Mouse (Mus musculus) liver, embryonic 13.5 days (tissue): Measurements from ENCODE around the gene 6030452D12Rik. TPM values are rescaled to one million over a fixed set of nuclear protein-coding genes. Genes with fewer than 3 reads are reported as not detected.

Experiments used
- ATAC-seq: fragments of 200-750 bp; cut with Nextera tagmentation; 2 replicates; pipeline ENCODE4 v1.8.0; 2017; ENCODE audit warnings: low read depth, mild to moderate bottlenecking, moderate number of reproducible peaks, moderate library complexity
- DNase-seq: peaks from one replicate; pipeline ENCODE4 v3.0.0; 2022
- H3K27ac ChIP-seq: fragments of 300-500 bp; sonication (generic); 2 replicates; pipeline ENCODE4 v1.5.1; 2015; ENCODE audit warnings: moderate library complexity, mild to moderate bottlenecking, inconsistent platforms
- H3K27me3 ChIP-seq: fragments of 300-500 bp; sonication (generic); 2 replicates; pipeline ENCODE4 v1.6.1; 2015; ENCODE audit warnings: mild to moderate bottlenecking, inconsistent platforms
- H3K36me3 ChIP-seq: fragments of 300-500 bp; sonication (generic); 2 replicates; pipeline ENCODE4 v1.6.1; 2015; ENCODE audit warnings: mild to moderate bottlenecking, inconsistent platforms
- H3K4me1 ChIP-seq: fragments of 300-500 bp; sonication (generic); replicated peaks from 2 replicates; pipeline ENCODE4 v1.6.1; 2015; ENCODE audit warnings: inconsistent platforms
- H3K4me2 ChIP-seq: fragments of 300-500 bp; sonication (generic); 2 replicates; pipeline ENCODE4 v1.6.1; 2015; ENCODE audit warnings: inconsistent platforms, mild to moderate bottlenecking, moderate library complexity
- H3K4me3 ChIP-seq: fragments of 300-500 bp; sonication (generic); replicated peaks from 2 replicates; pipeline ENCODE4 v1.5.1; 2015; ENCODE audit warnings: mild to moderate bottlenecking, inconsistent platforms
- H3K9ac ChIP-seq: fragments of 300-500 bp; sonication (generic); 2 replicates; pipeline ENCODE4 v1.6.1; 2015; ENCODE audit warnings: mild to moderate bottlenecking, inconsistent platforms
- H3K9me3 ChIP-seq: fragments of 300-500 bp; sonication (generic); replicated peaks from 2 replicates; pipeline ENCODE4 v1.6.1; 2016; ENCODE audit warnings: inconsistent platforms
- WGBS: fragments of 180-500 bp; shearing (Covaris S2); methylation state at CpG from one replicate; pipeline ENCODE4 v1.1.7; 2015; ENCODE audit not compliant: insufficient replicate concordance; 5-methylcytosine and 5-hydroxymethylcytosine counted together
- polyA plus RNA-seq: library from polyadenylated mRNA; unstranded; fragments of >200 nt; fragmentation: Nextera tagmentation; extraction: Ambion mirVana; gene quantifications from 2 replicates; pipeline ENCODE4 v1.2.1, GENCODE M21; 2015

Gene 6030452D12Rik
- polyA plus RNA-seq, 1 experiment from 2014 or later, result not detected

DNA sequence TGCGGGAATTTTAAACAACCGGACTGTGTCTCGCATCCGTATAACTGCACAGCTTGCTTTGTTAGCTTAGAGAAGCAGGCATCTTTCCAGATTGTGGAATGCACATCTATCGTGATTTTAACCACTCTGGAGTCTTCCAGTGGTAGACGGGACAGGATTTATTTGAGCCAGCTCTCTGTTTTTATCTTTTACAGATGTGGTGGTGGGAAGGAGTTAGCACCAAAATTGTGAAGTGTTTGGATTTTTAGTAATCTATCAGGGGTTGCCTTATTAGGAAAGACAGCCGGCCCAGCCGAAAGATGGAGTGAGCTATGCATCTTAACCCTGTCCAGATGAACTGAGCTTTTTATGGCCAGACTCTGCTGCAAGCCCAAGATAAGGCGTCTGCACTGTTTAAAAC, 21.5 kb downstream of the 6030452D12Rik start:
- H3K36me3 ChIP-seq, result no peaks in the 10 kb centered on the region
- H3K9me3 ChIP-seq, result no peaks in the 10 kb centered on the region
- WGBS, result 64% methylated on average over 9 of the region's 9 CpGs
- ATAC-seq (no peak), DNase-seq (no peak)
- H3K27me3 ChIP-seq, result no peaks in the 10 kb centered on the region
- no peak overlapping the region for H3K4me2 ChIP-seq
- H3K4me3 ChIP-seq, result no peak overlapping the region
- H3K27ac ChIP-seq, result no peak overlapping the region
- no peaks in the 10 kb centered on the region for H3K4me1 ChIP-seq
- H3K9ac ChIP-seq, result no peak overlapping the region

DNA sequence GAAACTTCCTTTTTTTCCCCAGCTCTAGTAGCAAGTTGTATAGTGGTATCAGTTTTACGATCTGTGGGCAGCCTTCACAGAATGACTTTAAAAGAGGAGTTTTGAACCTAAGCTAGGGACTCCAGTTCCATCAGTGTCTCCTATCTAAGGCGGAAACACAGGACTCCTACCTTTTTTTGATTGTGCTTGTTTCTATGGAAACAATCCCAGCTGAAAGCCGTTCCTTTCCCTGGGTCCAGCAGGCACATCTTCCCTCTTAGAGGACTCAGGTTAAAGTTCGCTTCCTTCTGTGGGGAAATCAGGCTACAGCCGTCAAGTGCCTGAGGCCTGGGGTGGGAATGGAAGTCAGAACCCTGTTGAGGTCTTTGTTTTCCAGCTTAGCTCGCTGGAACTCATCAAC, 26.4 kb downstream of the 6030452D12Rik start:
- Histone ChIP-seq H3K4me1 (no peaks in the 10 kb centered on the region), H3K36me3 (no peaks in the 10 kb centered on the region), H3K27ac (no peak overlapping the region), H3K4me2 (no peak overlapping the region), H3K4me3 (no peak overlapping the region), H3K27me3 (no peaks in the 10 kb centered on the region), H3K9me3 (no peaks in the 10 kb centered on the region), H3K9ac (no peak overlapping the region)
- ATAC-seq, result no peak
- 46% methylated on average over 6 of the region's 6 CpGs for WGBS
- no peak for DNase-seq

DNA sequence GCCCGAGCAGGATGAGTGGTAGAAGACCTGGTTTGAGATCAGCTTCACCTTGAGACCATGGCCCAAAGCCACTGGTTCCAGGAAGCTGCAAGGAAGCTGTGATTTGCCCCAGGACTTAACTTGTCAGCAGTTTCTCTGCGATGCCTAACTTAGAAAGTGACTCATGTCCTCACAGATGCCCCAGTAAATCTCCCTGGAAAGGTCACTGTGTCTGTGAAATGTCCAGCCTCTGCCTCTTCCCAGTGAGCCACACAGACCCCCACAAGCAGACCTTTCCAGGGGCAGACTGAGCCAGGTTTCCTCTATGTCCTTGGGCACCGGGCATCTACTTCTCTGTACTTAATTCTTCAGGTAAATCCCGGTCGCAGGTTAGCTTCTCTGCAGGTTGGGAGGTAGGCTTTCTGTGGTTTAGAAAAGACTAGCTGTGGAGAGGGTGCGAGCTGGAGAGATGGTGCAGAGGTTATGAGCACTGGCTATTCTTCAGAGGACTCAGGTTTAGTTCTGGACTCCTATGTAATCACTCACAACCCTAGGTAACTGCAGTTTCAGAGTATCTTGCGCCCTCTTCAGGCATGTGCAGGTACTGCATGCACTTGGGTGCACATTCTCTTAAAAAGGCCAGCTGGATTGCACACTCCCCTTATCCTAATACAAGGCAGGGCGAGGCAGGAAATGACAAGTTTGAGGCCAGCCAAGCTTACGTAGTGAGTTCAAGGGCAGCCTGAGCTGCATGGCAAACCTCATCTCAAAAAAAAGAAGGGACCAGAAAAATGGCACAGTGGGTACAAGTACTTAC, 27.1 kb downstream of the 6030452D12Rik start:
- ATAC-seq (no peak), DNase-seq (no peak)
- no peak overlapping the region for H3K4me3 ChIP-seq
- H3K27me3 ChIP-seq, result no peaks in the 10 kb centered on the region
- H3K9ac ChIP-seq, result no peak overlapping the region
- H3K9me3 ChIP-seq, result no peaks in the 10 kb centered on the region
- H3K36me3 ChIP-seq, result no peaks in the 10 kb centered on the region
- 61% methylated on average over 9 of the region's 9 CpGs for WGBS
- no peaks in the 10 kb centered on the region for H3K4me1 ChIP-seq
- H3K27ac ChIP-seq, result no peak overlapping the region
- no peak overlapping the region for H3K4me2 ChIP-seq

DNA sequence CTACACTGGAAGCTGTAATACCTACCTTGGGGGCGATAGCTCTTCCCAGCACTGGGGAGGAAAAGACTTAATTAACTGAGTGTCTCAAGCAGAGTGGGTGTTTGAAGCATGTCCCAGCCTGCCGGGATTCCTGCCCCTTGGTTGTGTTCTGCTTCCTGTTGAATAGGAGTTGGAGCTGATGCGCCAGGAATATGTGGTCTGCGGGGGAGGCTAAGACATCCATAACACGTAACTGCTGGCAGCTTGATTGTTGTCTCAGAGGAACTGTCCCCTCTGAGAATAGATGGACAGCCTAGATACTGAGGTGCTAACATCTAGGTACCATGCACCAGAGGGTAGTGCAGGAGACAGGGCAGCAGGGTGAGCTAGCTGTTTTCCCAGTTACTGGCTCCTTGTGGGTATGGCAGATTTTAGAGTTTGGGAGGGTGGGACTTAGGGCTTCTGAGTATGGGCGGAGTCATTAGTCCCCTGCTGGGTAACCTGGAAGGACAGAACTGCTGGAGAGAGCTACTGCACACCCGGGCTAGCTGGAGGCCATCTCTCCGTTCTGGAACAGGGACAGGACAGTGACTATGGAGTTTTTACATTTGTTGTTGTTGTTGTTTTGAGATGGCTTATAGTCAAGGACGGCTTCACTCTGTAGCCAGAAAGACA, 28.4 kb downstream of the 6030452D12Rik start:
- Histone ChIP-seq H3K4me2 (no peak overlapping the region), H3K4me1 (no peaks in the 10 kb centered on the region), H3K4me3 (no peak overlapping the region), H3K9me3 (no peaks in the 10 kb centered on the region), H3K9ac (no peak overlapping the region), H3K27me3 (no peaks in the 10 kb centered on the region), H3K27ac (no peak overlapping the region), H3K36me3 (no peaks in the 10 kb centered on the region)
- no peak for ATAC-seq
- 70% methylated on average over 9 of the region's 9 CpGs for WGBS
- DNase-seq, result no peak

DNA sequence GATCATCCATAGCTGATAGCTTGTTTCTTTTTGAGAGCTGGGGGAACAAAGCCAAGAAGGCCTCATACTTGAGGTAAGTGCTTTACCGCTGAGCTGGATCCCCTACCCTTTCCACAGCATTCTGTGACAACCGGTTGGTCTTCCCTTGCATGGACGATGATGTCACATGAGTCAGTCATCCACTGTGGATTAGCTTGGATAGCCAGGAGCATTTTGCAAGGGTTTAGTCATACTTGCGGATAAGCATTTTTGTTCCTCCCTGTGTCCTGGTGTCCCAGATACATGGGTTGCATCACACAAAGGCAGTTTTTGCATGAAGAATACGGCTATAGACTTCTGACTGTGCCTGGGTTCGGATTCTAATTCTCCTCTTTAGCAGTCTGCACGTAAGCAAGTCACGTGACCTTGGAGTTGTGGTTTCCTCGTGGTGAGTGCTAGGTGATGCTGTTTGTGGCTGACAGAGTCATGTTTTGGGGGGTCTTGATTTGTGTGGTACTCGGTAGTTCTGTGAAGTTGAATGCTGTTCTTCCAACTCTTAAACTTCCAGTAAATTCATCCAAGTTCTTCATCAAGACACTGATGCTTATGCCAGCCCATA, 29.7 kb downstream of the 6030452D12Rik start:
- no peak for ATAC-seq
- Histone ChIP-seq H3K27me3 (no peaks in the 10 kb centered on the region), H3K9me3 (no peaks in the 10 kb centered on the region), H3K27ac (no peak overlapping the region), H3K4me1 (no peaks in the 10 kb centered on the region), H3K9ac (no peak overlapping the region), H3K36me3 (no peaks in the 10 kb centered on the region), H3K4me3 (no peak overlapping the region), H3K4me2 (no peak overlapping the region)
- DNase-seq, result no peak
- WGBS, result 78% methylated on average over 10 of the region's 10 CpGs

DNA sequence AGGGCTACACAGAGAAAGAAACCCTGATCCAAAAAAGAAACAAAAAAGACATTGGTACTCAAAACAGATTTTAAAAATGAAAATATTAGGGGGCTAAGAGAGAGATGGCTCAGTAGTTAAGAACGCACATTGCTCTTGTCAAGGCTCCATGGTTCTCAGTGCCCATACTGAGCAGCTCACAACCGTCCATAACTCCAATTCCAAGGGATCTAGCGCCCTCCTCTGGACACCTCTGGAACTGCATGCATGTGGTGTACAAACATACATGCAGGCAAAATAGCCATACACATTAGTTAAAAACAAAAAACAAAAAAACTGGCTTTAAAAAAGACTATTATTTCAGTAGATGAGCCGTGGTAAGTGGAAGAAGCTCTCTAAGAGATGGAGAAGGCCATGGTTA, 30.2 kb downstream of the 6030452D12Rik start:
- Histone ChIP-seq H3K4me1 (no peaks in the 10 kb centered on the region), H3K27ac (no peak overlapping the region), H3K36me3 (no peaks in the 10 kb centered on the region), H3K9ac (no peak overlapping the region), H3K9me3 (no peaks in the 10 kb centered on the region), H3K4me3 (no peak overlapping the region), H3K27me3 (no peaks in the 10 kb centered on the region), H3K4me2 (no peak overlapping the region)
- 51% methylated on average over 4 of the region's 4 CpGs for WGBS
- DNase-seq, result no peak
- no peak for ATAC-seq

DNA sequence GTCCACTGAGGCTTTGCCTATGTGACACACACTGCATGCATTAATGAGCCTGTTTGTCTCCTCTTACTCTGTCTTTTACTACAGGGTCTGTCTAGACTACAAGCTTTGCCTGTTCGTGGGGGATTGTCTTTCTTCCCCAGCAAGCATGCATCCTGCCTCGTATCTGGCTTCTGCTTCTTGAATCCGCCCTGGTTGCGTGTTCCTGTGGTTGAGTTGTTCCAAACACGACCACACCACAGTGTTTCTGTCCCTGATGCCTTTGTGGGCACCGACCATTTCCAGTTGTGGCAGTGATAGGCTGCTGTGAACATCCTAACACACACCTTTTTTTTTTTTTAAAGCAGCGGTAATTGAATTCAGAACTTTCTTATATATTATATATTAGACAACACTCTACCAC, 33.4 kb downstream of the 6030452D12Rik start:
- no peak overlapping the region for H3K4me2 ChIP-seq
- no peaks in the 10 kb centered on the region for H3K4me1 ChIP-seq
- H3K27me3 ChIP-seq, result no peaks in the 10 kb centered on the region
- ATAC-seq, result no peak
- H3K4me3 ChIP-seq, result no peak overlapping the region
- WGBS, result 47% methylated on average over 7 of the region's 7 CpGs
- DNase-seq, result no peak
- no peaks in the 10 kb centered on the region for H3K9me3 ChIP-seq
- no peaks in the 10 kb centered on the region for H3K36me3 ChIP-seq
- no peak overlapping the region for H3K9ac ChIP-seq
- H3K27ac ChIP-seq, result no peak overlapping the region

DNA sequence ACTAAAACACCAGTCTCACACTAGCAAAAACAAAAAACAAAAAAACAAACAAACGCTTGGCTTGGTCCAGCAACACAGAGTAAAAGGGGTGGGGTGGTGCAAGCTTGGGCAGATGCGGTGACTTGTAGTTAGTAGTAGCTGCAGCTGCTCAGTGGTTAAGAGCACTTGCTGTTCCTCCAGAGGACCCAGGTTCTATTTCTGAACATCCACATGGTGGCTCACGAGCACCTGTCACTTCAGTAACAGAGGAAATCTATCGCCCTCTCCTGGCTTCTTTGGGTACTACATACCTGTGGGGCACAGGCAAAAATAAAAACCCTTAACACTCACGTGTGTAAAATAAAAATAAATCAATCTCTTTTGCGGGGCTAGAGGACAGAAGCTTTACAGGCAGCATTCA, 34.1 kb downstream of the 6030452D12Rik start:
- Histone ChIP-seq H3K27ac (no peak overlapping the region), H3K27me3 (no peaks in the 10 kb centered on the region), H3K9ac (no peak overlapping the region), H3K4me1 (no peaks in the 10 kb centered on the region), H3K4me3 (no peak overlapping the region), H3K4me2 (no peak overlapping the region), H3K36me3 (no peaks in the 10 kb centered on the region), H3K9me3 (no peaks in the 10 kb centered on the region)
- DNase-seq (peak; percentile 8), ATAC-seq (no peak)
- WGBS, result 33% methylated on average over 6 of the region's 6 CpGs

DNA sequence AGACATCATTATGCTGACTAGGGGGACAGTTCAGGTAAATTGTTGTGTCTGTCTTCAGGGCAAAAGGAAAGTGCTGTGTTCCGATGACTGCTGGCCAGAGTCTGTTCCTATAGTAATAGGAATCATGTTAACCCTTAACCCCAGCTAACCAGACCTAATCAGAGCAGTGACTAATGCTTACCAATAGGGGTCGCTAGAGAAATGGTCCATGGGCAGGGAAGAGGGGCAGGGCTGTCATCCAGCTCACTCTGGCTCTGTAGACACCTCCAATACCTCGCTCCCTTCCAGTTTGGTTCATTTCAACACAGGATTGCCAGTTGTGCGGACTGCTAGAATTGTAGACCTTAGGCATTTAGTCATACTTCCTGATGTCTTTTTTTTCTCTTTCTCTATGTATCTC, 35.1 kb downstream of the 6030452D12Rik start:
- Histone ChIP-seq H3K4me1 (no peaks in the 10 kb centered on the region), H3K27me3 (no peaks in the 10 kb centered on the region), H3K9me3 (no peaks in the 10 kb centered on the region), H3K27ac (no peak overlapping the region), H3K4me3 (no peak overlapping the region), H3K4me2 (no peak overlapping the region), H3K9ac (no peak overlapping the region), H3K36me3 (no peaks in the 10 kb centered on the region)
- WGBS, result 59% methylated on average over 4 of the region's 4 CpGs
- DNase-seq (no peak), ATAC-seq (no peak)

DNA sequence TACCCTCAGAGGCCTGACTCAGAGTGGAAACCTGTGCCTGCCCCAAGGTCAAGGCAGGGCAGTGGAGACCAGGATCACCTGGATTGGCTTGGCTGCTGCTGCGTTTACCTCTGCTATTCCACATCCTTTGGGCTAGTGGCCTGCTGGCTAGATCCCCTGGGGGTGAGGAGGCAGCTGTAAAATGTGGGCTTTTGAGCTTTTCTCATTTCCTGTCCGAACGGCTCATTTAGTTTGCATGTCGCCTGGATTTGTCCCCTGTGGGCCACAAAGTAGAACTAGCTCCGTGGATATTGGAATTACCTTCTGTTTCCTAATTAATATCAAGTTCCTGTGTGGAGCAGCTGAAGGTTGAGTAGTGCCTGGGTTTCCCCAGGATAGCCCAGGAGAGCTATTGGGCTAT, 38.9 kb downstream of the 6030452D12Rik start:
- 45% methylated on average over 5 of the region's 5 CpGs for WGBS
- no peak for ATAC-seq
- no peak for DNase-seq
- H3K9me3 ChIP-seq, result no peaks in the 10 kb centered on the region
- H3K36me3 ChIP-seq, result no peaks in the 10 kb centered on the region
- H3K4me1 ChIP-seq, result no peaks in the 10 kb centered on the region
- no peak overlapping the region for H3K9ac ChIP-seq
- no peaks in the 10 kb centered on the region for H3K27me3 ChIP-seq
- H3K4me3 ChIP-seq, result no peak overlapping the region
- no peak overlapping the region for H3K4me2 ChIP-seq
- no peak overlapping the region for H3K27ac ChIP-seq

DNA sequence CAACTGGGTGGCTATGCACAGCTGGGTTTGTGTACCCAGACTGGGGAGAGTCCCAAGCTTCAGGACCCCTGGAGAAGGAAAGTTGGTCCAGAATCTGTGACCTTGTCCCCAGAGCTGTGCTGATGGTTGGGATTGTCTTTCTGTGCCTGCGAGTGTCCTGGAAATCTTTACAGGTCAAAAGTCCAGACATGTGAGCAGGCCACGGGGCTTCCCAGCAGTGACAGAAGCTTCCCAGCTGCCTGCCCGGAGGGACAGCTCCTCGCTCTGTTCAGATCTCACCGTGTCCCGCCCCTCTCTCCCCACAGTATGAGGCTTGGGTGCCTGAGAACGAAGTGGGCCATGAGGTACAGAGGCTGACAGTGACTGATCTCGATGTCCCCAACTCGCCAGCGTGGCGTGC, 40.7 kb downstream of the 6030452D12Rik start:
- no peaks in the 10 kb centered on the region for H3K4me1 ChIP-seq
- no peak overlapping the region for H3K9ac ChIP-seq
- no peaks in the 10 kb centered on the region for H3K36me3 ChIP-seq
- no peak overlapping the region for H3K4me2 ChIP-seq
- H3K27me3 ChIP-seq, result no peaks in the 10 kb centered on the region
- DNase-seq (no peak), ATAC-seq (no peak)
- no peak overlapping the region for H3K4me3 ChIP-seq
- H3K27ac ChIP-seq, result no peak overlapping the region
- no peaks in the 10 kb centered on the region for H3K9me3 ChIP-seq
- 67% methylated on average over 11 of the region's 11 CpGs for WGBS

DNA sequence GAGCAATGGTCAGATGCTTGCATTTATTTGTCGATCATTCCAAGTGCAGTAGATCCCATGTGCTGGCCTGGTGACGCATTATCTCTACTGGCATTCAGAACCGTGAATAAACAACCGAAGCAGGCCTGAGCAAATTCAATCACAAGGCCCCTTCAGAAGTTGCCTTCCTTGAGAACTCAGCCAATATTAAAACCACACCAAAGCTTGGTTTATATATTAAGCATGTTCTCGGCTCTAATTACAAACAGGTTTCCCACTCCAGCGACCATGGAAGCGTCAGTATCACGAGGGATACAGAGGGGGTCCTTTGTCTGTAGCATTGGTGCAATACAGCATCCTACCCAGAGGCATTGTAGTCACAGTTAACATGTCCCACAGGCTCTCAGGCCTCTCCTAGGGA, 42.7 kb downstream of the 6030452D12Rik start:
- 70% methylated on average over 8 of the region's 8 CpGs for WGBS
- Histone ChIP-seq H3K9ac (no peak overlapping the region), H3K4me2 (no peak overlapping the region), H3K4me1 (no peaks in the 10 kb centered on the region), H3K36me3 (no peaks in the 10 kb centered on the region), H3K27ac (no peak overlapping the region), H3K9me3 (no peaks in the 10 kb centered on the region), H3K4me3 (no peak overlapping the region), H3K27me3 (no peaks in the 10 kb centered on the region)
- DNase-seq, result no peak
- ATAC-seq, result no peak
